Mouse (Mus musculus) testis, adult 2 months (tissue): ENCODE measurements at regions not wholly inside any gene's neighbourhood (a gene's known extent, or its start where the extent isn't known, plus 50 kb on each side); places are given as distances from the start of the nearest gene placed in this dataset.

Source experiments
- H3K27ac ChIP-seq: fragments of 200-500 bp; 2 replicates; pipeline ENCODE4 v1.5.1; 2012; ENCODE audit warnings: low read depth, low read length; ENCODE audit not compliant: control insufficient read depth, insufficient read depth
- H3K27me3 ChIP-seq: fragments of 200-500 bp; 2 replicates; pipeline ENCODE4 v1.6.1; 2012; ENCODE audit warnings: mild to moderate bottlenecking, low read length, moderate library complexity; ENCODE audit not compliant: control insufficient read depth, insufficient read depth
- H3K36me3 ChIP-seq: fragments of 200-500 bp; 2 replicates; pipeline ENCODE4 v1.6.1; 2012; ENCODE audit warnings: mild to moderate bottlenecking, low read length; ENCODE audit not compliant: control insufficient read depth, insufficient read depth
- H3K4me1 ChIP-seq: fragments of 200-500 bp; 2 replicates; pipeline ENCODE4 v1.6.1; 2012; ENCODE audit warnings: low read length; ENCODE audit not compliant: control insufficient read depth, insufficient read depth
- H3K4me3 ChIP-seq: fragments of 200-500 bp; 2 replicates; pipeline ENCODE4 v1.5.1; 2012; ENCODE audit warnings: low read depth, mild to moderate bottlenecking, low read length, moderate library complexity, mixed read lengths; ENCODE audit not compliant: control insufficient read depth
- CTCF ChIP-seq: fragments of 200-500 bp; IDR thresholded peaks from 2 replicates; pipeline ENCODE4 v1.5.1; 2012; ENCODE audit warnings: low read depth, mild to moderate bottlenecking, inconsistent platforms, low read length, moderate library complexity; ENCODE audit not compliant: control insufficient read depth, insufficient read depth, insufficient replicate concordance
- POLR2A ChIP-seq: fragments of 200-500 bp; IDR thresholded peaks from 2 replicates; pipeline ENCODE4 v1.6.1; 2012; ENCODE audit warnings: low read depth, mild to moderate bottlenecking, inconsistent platforms, low read length, moderate library complexity; ENCODE audit not compliant: control insufficient read depth

DNA sequence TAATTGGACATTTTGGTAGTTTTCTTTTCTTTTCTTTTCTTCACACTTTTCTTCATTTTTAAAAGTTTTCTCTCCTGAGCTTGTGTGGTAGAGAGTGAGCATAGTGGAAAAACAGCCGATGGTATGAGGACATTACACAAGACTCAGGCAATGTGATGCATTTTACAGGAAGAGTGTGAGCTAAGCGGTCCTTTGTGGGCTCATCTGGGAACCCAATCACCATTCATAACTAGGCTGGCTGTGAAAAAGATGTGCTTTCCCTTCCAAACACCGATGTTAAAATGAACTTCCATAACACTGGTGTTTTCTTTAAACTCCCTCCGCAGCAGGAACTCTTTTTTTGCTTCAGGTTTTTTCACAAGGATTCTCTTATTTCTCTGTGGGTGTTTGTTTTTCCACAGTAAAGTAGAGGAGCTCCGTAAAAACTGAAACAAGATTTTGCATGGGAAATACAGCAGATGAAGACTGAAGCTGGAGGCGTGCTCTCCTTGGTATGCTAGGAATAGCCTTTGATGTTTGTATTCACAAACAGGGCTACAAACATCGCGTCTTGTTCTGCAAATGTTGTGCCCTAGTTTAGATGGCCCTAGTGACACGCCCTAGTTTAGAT lies 92.8 kb upstream of the Ranbp3l start:
- Histone ChIP-seq H3K36me3 (no peaks in the 10 kb centered on the region), H3K27me3 (no peaks in the 10 kb centered on the region), H3K4me3 (no peak overlapping the region), H3K4me1 (no peaks in the 10 kb centered on the region), H3K27ac (no peak overlapping the region)
- TF ChIP-seq CTCF (no peak), POLR2A (no peak)

DNA sequence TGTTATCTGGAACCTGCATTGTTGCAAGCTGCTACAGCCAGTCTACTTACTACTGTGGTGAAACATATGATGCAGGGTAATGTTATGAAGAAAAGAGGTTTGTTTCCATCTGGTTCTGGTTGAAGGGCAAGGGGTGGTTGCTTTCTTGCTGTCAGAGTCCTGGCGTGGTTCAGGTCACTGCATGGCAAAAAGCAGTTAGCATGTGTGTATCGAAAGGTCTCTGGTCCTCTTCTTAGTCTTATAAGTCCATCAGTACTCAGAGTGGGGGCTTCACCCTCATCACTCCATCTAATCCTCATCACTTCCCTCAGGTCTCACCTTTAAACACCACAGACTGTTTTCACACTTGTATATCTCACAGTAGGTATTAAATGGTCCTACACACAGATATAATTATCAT lies 99.7 kb upstream of the Ranbp3l start:
- Histone ChIP-seq H3K4me1 (no peaks in the 10 kb centered on the region), H3K4me3 (no peak overlapping the region), H3K27ac (no peak overlapping the region), H3K36me3 (no peaks in the 10 kb centered on the region), H3K27me3 (no peaks in the 10 kb centered on the region)
- TF ChIP-seq CTCF = no peak
- TF ChIP-seq POLR2A = no peak

DNA sequence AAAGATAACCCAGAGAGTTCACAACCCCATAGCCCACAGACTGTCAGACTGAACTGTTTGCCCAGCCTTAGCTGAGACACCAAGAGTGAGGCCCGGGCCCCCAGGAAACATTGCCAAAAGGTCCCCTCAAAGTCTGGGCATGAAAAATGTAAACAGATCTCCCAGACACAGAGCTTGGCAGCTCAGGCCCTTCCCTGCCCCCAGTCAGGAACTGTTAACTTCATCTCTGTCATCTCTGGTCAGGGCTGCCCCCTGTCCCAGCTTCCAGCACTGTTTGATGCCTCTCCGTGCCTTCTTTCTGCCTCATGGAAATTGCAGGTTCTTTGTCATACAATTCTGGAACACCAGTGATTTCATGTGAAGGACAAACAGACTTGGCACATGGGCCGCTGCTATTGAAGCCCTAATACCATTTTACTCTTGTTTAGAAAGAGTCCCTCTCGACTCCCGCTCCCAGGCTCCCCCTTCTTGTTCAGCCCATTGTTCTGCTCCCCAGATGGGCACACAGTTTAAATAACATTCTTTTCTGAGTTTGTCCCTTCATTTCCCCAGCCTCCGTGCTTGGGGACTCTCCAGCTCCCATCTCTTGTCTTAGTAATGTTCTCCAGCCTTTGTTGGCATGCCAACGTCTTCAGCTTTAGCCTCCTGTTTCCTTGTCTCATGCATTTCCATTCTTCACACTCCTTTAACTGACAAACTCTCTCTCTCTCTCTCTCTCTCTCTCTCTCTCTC lies 100.4 kb upstream of the Ranbp3l start:
- Histone ChIP-seq H3K4me3 (no peak overlapping the region), H3K27ac (no peak overlapping the region), H3K27me3 (no peaks in the 10 kb centered on the region), H3K4me1 (no peaks in the 10 kb centered on the region), H3K36me3 (no peaks in the 10 kb centered on the region)
- TF ChIP-seq CTCF (no peak), POLR2A (no peak)

DNA sequence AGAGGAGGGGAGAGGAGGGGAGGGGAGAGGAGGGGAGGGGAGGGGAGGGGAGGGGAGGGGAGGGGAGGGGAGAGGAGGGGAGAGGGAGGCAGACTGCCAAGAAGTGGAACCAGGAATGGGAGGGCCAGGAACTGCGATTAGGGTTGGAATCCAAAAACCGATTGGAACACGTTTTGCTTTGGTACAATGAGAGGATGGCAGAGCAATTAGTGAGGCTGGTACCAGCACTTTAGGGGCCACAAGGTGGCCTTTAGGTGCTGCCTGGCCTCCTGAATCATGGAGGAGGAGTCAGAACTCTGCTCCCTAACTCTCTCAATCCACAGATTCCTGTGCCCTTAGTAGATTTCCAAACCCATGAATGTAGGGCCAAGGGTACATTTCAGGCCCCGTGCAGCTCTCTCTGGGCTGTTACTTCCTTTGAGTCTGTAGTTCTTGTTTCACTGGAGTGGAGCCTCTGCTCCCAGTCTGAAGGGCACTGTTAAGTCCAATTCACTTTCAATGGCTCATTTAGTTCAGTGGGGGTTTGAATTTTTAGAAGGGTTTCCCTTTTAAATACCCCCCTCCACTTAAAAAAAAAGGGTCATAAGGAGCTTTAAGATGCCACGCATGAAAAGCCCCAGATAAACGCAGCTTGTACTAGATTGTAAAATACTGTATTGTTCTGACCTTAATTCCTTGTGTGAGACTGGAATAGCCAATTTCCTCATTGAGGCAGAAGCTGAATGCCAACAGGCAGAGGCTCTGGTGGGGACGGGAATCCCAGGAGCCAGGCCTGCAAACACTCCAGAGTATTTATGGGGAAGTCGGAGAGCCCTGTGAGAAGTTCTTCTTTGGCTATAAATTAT lies 102.4 kb upstream of the Ranbp3l start:
- H3K4me1 ChIP-seq = no peaks in the 10 kb centered on the region
- H3K4me3 ChIP-seq = no peak overlapping the region
- H3K27me3 ChIP-seq = no peaks in the 10 kb centered on the region
- no peak overlapping the region for H3K27ac ChIP-seq
- TF ChIP-seq CTCF (no peak), POLR2A (no peak)
- H3K36me3 ChIP-seq = no peaks in the 10 kb centered on the region

DNA sequence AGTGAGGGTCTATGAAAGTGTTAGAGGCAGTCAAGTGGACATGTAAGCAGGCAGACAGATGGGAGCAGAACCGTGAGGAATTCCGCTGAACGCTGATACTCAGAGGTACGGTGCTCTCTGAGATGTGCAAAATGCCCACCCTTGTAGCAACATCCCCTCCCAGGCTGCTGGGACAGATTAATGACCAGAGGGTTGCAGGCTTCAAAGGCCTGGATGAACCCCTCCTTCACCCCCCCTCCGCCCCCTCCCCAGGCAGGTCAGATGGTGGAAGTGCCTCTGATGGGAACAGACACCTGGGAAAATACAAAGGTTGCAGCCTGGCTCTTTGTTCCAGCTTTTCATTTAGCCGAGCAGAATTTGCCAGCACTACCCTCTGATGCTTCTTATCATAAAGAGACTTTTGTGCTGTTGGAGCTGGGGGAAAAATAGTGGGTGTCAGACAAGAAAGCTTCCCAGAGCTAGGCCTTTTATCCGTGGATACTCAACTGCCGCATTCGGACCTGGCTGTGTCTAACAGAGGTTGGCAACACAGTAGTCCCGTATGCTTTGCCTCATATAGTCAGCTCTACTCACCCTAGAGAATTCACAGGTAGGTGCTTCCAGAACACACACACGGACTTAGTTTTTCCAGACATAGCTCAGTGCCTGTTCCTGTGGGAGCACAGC lies 111.2 kb upstream of the Ranbp3l start:
- Histone ChIP-seq H3K4me1 (no peaks in the 10 kb centered on the region), H3K36me3 (no peaks in the 10 kb centered on the region), H3K27ac (no peak overlapping the region), H3K27me3 (no peaks in the 10 kb centered on the region), H3K4me3 (no peak overlapping the region)
- TF ChIP-seq CTCF = no peak
- no peak for TF ChIP-seq POLR2A

DNA sequence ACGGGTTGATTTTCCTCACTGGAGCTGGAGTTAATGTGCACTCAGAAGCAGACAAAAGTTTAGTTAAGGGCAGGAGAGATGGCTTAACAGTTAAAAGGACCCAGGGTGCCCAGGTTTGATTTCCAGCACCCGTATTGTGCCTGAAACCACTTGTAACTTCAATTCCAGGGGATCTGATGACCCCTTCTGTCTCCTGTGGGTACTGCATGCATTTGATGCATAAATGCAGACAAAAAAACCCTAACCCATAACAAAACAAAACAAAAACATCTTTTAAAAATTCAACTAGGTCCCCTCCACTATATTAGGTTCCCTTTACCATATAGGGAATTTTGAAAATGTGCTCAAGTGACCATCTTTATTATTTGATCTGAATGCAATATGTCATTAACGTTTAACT lies 112.2 kb upstream of the Ranbp3l start:
- Histone ChIP-seq H3K27me3 (no peaks in the 10 kb centered on the region), H3K4me3 (no peak overlapping the region), H3K36me3 (no peaks in the 10 kb centered on the region), H3K27ac (no peak overlapping the region), H3K4me1 (no peaks in the 10 kb centered on the region)
- TF ChIP-seq CTCF = no peak
- no peak for TF ChIP-seq POLR2A

DNA sequence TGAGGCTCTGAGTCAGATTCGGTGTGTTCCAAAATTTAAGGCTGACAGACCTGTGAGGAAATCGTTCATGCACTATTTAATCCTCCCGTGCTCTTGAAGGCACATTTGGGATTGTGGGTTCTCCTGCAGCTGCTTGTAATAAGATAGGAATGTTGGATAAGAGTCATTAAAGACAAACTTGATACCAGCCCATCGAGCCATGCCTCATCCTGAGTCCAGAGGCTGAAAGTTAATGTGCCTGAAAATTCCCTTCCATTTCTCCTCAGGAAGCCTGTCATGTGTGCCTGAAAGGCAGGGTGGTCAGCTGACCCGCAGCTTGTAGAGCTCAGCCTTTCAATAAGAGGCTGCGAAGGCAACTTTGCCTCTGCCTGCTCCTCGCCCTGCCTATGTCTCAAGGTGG lies 113.4 kb upstream of the Ranbp3l start:
- no peak overlapping the region for H3K27ac ChIP-seq
- no peaks in the 10 kb centered on the region for H3K36me3 ChIP-seq
- no peak overlapping the region for H3K4me3 ChIP-seq
- H3K27me3 ChIP-seq = no peaks in the 10 kb centered on the region
- no peaks in the 10 kb centered on the region for H3K4me1 ChIP-seq
- no peak for TF ChIP-seq CTCF
- no peak for TF ChIP-seq POLR2A
